Mouse (Mus musculus) small intestine, adult 2 months (tissue): Measurements from ENCODE around the gene Hspg2. TPM values are rescaled to one million over a fixed set of nuclear protein-coding genes. Genes with fewer than 3 reads are reported as not detected.

Source experiments
- H3K27ac ChIP-seq: fragments of 200-500 bp; 2 replicates; pipeline ENCODE4 v1.5.1; 2012; ENCODE audit warnings: low read depth, low read length, control low read depth, inconsistent platforms; ENCODE audit not compliant: insufficient read depth
- H3K27me3 ChIP-seq: fragments of 200-500 bp; 2 replicates; pipeline ENCODE4 v1.6.1; 2012; ENCODE audit warnings: mild to moderate bottlenecking, moderate library complexity, low read length, inconsistent platforms; ENCODE audit not compliant: control insufficient read depth, insufficient read depth
- H3K36me3 ChIP-seq: fragments of 200-500 bp; 2 replicates; pipeline ENCODE4 v1.6.1; 2012; ENCODE audit warnings: mild to moderate bottlenecking, low read length, control low read depth, inconsistent platforms; ENCODE audit not compliant: control insufficient read depth, insufficient read depth
- H3K4me1 ChIP-seq: fragments of 200-500 bp; 2 replicates; pipeline ENCODE4 v1.6.1; 2012; ENCODE audit warnings: low read length, inconsistent platforms, mixed read lengths; ENCODE audit not compliant: control insufficient read depth, insufficient read depth, insufficient read length
- H3K4me3 ChIP-seq: fragments of 200-500 bp; 2 replicates; pipeline ENCODE4 v1.5.1; 2012; ENCODE audit warnings: low read depth, mild to moderate bottlenecking, control low read depth, inconsistent platforms, low read length, moderate library complexity
- CTCF ChIP-seq: fragments of 200-500 bp; IDR thresholded peaks from 2 replicates; pipeline ENCODE4 v1.5.1; 2012; ENCODE audit warnings: low read depth, mild to moderate bottlenecking, control low read depth, inconsistent platforms, low read length, moderate library complexity, mixed read lengths; ENCODE audit not compliant: insufficient replicate concordance, insufficient read length; ENCODE audit errors: extremely low read depth
- POLR2A ChIP-seq: fragments of 200-500 bp; IDR thresholded peaks from 2 replicates; pipeline ENCODE4 v1.6.1; 2012; ENCODE audit warnings: low read depth, mild to moderate bottlenecking, control low read depth, inconsistent platforms, low read length, moderate library complexity
- WGBS: fragments of 180-500 bp; shearing (Covaris S2); methylation state at CpG from one replicate; pipeline ENCODE4 v1.1.7; 2018; 5-methylcytosine and 5-hydroxymethylcytosine counted together
- polyA plus RNA-seq: library from polyadenylated mRNA; depleted of rRNA; stranded (reverse); fragments of >200 nt; gene quantifications from 2 replicates; pipeline ENCODE4 v1.2.3, GENCODE M21; 2012

Hspg2 gene
- polyA plus RNA-seq, 1 experiment = 40.5 TPM

DNA sequence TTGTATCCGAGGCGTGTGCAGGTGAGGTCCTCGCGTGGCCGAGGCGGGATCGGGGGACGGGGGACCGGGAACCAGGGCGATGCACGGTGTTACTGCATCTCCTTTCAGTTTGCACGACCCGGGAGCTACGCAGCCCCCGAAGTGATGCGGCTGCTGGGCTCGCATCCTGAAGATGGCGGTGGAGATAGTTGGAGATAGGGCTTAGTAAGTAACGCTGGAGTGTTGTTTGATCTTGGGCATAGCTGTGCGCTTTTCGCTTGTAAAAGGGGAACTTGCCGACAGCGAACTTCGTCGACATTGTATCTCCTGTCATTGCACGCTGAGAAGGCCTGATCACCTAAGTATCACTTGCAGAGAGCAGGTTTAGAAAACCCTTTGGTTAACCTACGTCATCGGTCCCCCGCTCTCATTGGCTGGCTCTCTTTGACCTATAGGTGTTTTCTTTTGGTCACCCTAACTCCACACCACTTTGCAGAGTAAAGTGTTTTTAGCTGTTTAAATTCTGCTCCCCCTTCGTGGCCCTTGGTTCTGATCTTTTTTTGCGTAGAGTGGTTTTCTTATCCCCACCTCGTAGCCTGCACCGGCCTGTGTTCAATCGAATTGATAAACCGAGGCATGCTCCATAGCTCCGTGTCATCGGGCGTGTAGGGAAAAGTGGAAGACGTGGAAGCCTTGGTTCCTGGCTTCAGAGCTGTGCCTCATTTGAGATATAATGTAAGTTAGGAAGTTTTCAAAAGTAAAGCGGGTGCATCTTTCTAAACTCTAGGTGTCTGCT, 126.1 kb downstream of the Hspg2 start:
- Histone ChIP-seq H3K27me3 (no peaks in the 10 kb centered on the region), H3K27ac (peak overlapping the region; percentile 63), H3K36me3 (no peaks in the 10 kb centered on the region; the same call in 1 of the 2 replicates), H3K4me3 (peak overlapping the region; percentile 74), H3K4me1 (peaks cover 3% of the 10 kb centered on the region; the same call in 1 of the 2 replicates)
- TF ChIP-seq POLR2A = no peak
- TF ChIP-seq CTCF = no peak
- WGBS = under 1% methylated on average over 40 of the region's 40 CpGs

GRCm38 (mm10) chr4:137597098-137597630, 128.6 kb downstream of the Hspg2 start:
- no peaks in the 10 kb centered on the region for H3K27me3 ChIP-seq
- no peak overlapping the region for H3K4me3 ChIP-seq
- no peak for TF ChIP-seq CTCF
- no peak for TF ChIP-seq POLR2A
- peaks cover 3% of the 10 kb centered on the region; the same call in 1 of the 2 replicates for H3K4me1 ChIP-seq
- H3K27ac ChIP-seq = no peak overlapping the region
- WGBS = 95% methylated on average over 4 of the region's 4 CpGs
- H3K36me3 ChIP-seq = no peaks in the 10 kb centered on the region; the same call in 1 of the 2 replicates

GRCm38 (mm10) chr4:137598577-137598976, 130.0 kb downstream of the Hspg2 start:
- H3K4me3 ChIP-seq = no peak overlapping the region
- no peaks in the 10 kb centered on the region; the same call in 1 of the 2 replicates for H3K36me3 ChIP-seq
- peaks cover 3% of the 10 kb centered on the region; the same call in 1 of the 2 replicates for H3K4me1 ChIP-seq
- H3K27me3 ChIP-seq = no peaks in the 10 kb centered on the region
- 91% methylated on average over 5 of the region's 5 CpGs for WGBS
- no peak overlapping the region for H3K27ac ChIP-seq
- no peak for TF ChIP-seq CTCF
- no peak for TF ChIP-seq POLR2A

DNA sequence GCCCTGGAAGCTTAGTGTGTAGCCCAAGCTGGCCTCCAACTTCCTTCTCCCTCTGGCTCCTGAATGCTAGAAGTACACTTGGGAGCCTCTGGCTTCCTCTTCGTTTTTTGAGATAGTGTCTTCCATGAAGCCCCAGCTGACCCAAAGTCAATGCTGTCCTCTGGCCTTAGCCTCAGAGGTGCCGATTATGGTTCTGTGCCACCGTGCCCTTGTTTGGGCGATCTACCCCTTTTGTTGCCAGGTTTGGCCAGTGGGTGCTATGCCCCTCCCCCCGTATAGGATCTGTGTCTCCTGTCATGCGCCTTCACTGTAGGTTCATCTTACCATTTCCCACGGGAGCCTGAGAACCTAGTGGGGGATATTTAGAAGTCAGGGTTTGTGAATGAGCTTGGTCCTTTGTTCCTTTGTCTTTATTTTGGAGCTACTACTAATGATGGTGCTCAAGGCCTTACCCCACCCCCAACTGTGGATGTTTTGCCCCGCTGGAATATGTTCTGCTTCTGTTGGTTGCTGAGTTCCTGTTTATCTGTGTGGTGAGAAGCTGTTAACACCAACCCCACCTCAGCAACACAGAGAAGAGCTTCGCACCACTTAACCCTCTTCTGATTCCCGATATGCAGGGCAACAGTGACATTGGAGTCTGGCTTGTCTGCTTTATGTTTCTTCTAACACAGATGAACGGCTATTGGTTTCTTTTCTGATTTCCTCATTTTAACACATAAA, 135.0 kb downstream of the Hspg2 start:
- TF ChIP-seq POLR2A = no peak
- TF ChIP-seq CTCF = no peak
- peaks cover 28% of the 10 kb centered on the region for H3K36me3 ChIP-seq
- H3K27me3 ChIP-seq = no peaks in the 10 kb centered on the region
- peak overlapping the region; percentile 18; the same call in 1 of the 2 replicates for H3K27ac ChIP-seq
- 71% methylated on average over 11 of the region's 11 CpGs for WGBS
- H3K4me1 ChIP-seq = no peaks in the 10 kb centered on the region
- no peak overlapping the region for H3K4me3 ChIP-seq

DNA sequence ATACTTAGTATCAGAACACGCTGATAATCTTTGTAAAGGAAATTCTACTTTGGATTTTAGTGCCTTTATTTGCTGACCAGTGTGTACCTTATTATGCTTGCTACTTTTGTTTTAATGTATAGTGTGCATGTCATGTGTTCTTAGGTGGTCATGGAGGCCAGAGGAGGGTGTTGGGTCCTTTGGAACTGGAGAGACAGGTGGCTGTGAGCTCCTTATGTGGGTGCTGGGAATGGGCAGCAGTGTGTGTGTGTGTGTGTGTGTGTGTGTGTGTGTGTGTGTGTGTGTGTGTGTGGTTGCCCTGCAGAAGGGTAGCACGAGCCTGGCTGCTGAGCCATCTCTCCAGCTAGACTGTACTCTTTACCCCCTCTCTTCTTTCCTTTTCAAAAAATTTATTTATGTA, 138.5 kb downstream of the Hspg2 start:
- Histone ChIP-seq H3K36me3 (peaks cover 58% of the 10 kb centered on the region), H3K4me1 (peaks cover 5% of the 10 kb centered on the region; the same call in 1 of the 2 replicates), H3K27me3 (no peaks in the 10 kb centered on the region), H3K4me3 (no peak overlapping the region), H3K27ac (no peak overlapping the region)
- no peak for TF ChIP-seq POLR2A
- no peak for TF ChIP-seq CTCF
- 97% methylated on average over 2 of the region's 2 CpGs for WGBS

DNA sequence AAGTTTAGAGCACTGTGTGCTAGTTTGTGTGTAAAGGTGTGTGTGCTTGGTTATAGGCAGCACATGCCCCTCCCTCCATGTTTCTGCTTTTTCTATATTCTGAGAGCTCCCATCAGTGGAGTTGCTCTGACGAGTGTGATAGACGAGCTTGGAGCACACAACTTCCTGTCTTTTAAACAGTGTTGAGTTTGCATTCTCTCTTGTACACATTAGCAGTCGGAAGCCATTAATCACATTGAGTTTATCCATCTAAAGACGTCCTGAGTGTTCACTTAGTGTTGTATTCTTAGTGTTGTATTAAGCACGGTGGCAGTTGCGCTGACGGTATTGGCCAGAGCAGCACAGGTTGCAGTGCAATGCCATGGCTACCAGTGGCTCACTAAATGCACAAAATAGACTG, 140.7 kb downstream of the Hspg2 start:
- 77% methylated on average over 7 of the region's 7 CpGs for WGBS

More for the DNA sequence above, 140.7 kb downstream of the Hspg2 start:
- no peak overlapping the region for H3K4me3 ChIP-seq
- TF ChIP-seq CTCF (no peak), POLR2A (no peak)
- H3K27ac ChIP-seq = peak overlapping the region; percentile 37; the same call in 1 of the 2 replicates
- no peaks in the 10 kb centered on the region for H3K27me3 ChIP-seq
- H3K4me1 ChIP-seq = peaks cover 5% of the 10 kb centered on the region; the same call in 1 of the 2 replicates
- peaks cover 78% of the 10 kb centered on the region for H3K36me3 ChIP-seq
